Mouse (Mus musculus) ZHBTc4 (cell line): ENCODE measurements at regions not wholly inside any gene's neighbourhood (a gene's known extent, or its start where the extent isn't known, plus 50 kb on each side); places are given as distances from the start of the nearest gene placed in this dataset.

Experiments used
- DNase-seq: peaks from one replicate; pipeline ENCODE4 v3.0.0-alpha.2; 2011; ENCODE audit warnings: low read depth, low spot score

- no peak for DNase-seq
Measured at GRCm38 (mm10) chr3:51135581-51135980, 88.7 kb upstream of the Noct start.

GRCm38 (mm10) chr3:51137730-51138312 lies 86.4 kb upstream of the Noct start:
- DNase-seq: no peak

GRCm38 (mm10) chr3:51145985-51146384 lies 78.3 kb upstream of the Noct start:
- no peak for DNase-seq

- DNase-seq: no peak
Measured at GRCm38 (mm10) chr3:51150012-51150411, 74.2 kb upstream of the Noct start.

GRCm38 (mm10) chr3:51151104-51151503 lies 73.1 kb upstream of the Noct start:
- DNase-seq: no peak

GRCm38 (mm10) chr3:51155621-51156020 lies 68.6 kb upstream of the Noct start:
- no peak for DNase-seq

- DNase-seq: peak; percentile 89
Measured at GRCm38 (mm10) chr3:51156386-51157290, 67.6 kb upstream of the Noct start.

- no peak for DNase-seq
Measured at GRCm38 (mm10) chr3:51157291-51157650, 67.0 kb upstream of the Noct start.

GRCm38 (mm10) chr3:51158449-51158848 lies 65.8 kb upstream of the Noct start:
- no peak for DNase-seq

GRCm38 (mm10) chr3:51159322-51159721 lies 64.9 kb upstream of the Noct start:
- no peak for DNase-seq

GRCm38 (mm10) chr3:51159881-51160280 lies 64.4 kb upstream of the Noct start:
- no peak for DNase-seq

- peak; percentile 42 for DNase-seq
Measured at GRCm38 (mm10) chr3:51160625-51161024, 63.6 kb upstream of the Noct start.

GRCm38 (mm10) chr3:51169150-51169925 lies 54.9 kb upstream of the Noct start:
- DNase-seq: no peak

- peak; percentile 80 for DNase-seq
Measured at GRCm38 (mm10) chr3:51170225-51170852, 53.9 kb upstream of the Noct start.
